Mouse (Mus musculus): ENCODE measurements at regions not wholly inside any gene's neighbourhood (a gene's known extent, or its start where the extent isn't known, plus 50 kb on each side); places are given as distances from the start of the nearest gene placed in this dataset.

DNA sequence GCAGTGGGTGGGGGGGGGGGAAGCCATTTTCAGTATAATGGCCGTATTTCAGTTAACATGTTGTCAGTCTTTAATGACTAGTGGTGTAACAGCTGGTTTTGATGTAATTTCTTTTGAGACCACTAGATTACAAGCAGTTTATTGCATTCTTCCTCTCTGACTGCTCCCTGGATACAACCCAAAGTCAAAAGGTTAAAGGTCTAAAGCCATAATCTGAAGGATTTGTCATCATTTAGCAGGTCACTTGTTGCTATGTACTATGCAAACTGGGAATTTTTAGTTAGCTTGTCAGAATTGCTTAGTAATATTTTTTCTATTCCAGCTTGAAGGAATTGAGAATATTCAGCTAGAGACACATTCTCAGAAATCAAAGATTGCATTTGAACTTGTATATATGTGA is 403.4 kb downstream of the Tmem161b start:
- TF ChIP-seq CTCF (IDR thresholded peaks at IDR 0.05; ENCODE audit: extremely low read depth, insufficient read depth, low read length) (no peak), POLR2A (IDR thresholded peaks at IDR 0.05; ENCODE audit: extremely low read depth, insufficient read depth, low read length) (no peak)
